Mouse (Mus musculus) lung, postnatal 0 days (tissue): ENCODE results near the gene Unc5a.

ENCODE experiments used
- CTCF ChIP-seq: IDR thresholded peaks from 2 replicates; pipeline ENCODE4 v1.5.1; 2016; ENCODE audit warnings: antibody characterized with exemption, mild to moderate bottlenecking
- EP300 ChIP-seq: IDR thresholded peaks from 2 replicates; pipeline ENCODE4 v1.6.1; 2016; ENCODE audit warnings: antibody characterized with exemption, mild to moderate bottlenecking, control low read depth

GRCm38 (mm10) chr13:54948531-54949493 is at the start of gene Unc5a:
- TF ChIP-seq CTCF: no peak
- TF ChIP-seq EP300: no peak
